8 mouse cellular contexts compared by ENCODE assay signal in the genomic region with DNA sequence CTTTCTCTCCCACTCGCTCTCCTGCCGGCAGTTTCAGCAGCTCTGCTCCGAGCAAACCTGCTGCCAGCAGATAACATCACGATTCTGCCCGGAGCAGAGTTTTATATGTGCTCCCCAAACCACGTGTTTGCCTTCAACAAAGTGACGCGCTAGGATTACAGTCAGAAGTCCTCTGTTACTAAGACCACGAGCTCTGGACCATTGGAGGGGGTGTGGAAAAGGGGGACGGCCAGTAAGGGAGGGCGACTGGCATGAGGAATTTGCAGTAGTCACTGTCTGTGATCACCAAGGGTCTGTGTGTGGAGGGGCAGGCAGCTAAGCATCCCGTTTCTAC. TPM values are rescaled to one million over a fixed set of nuclear protein-coding genes. Genes with fewer than 3 reads are reported as not detected.
DNase-seq lines count a peak whose midpoint lies in the region; ATAC-seq and TF ChIP-seq lines count a peak whose summit lies in the region.

A gene (minus strand): TSS at position 75 of the 334 bp plus-strand sequence.

- DNase-seq in layer of hippocampus, adult 2 months (ENCODE audit: low spot score in 2 of 2): peak in 1 of 2 experiments; percentile 46
- no peak for DNase-seq in layer of hippocampus, adult 11-12 months (ENCODE audit: low spot score)
- DNase-seq in brain, adult 2 months (ENCODE audit: low read depth, low spot score): peak; percentile 68
- DNase-seq in gastrocnemius, adult 8-10 months (ENCODE audit: low spot score in 2 of 2): no peak
- peak; percentile 51 for DNase-seq in lung, postnatal 0 days (ENCODE audit: low spot score)
- no peak for DNase-seq in ovary, adult 18-20 months (ENCODE audit: low spot score)

- TF ChIP-seq CTCF in layer of hippocampus, adult 2 months (conservative IDR thresholded peaks at IDR 0.05): no peak
- no peak for TF ChIP-seq CTCF in lung, postnatal 0 days (IDR thresholded peaks at IDR 0.05)
- no peak for TF ChIP-seq CTCF in small intestine, adult 2 months (IDR thresholded peaks at IDR 0.05; ENCODE audit: extremely low read depth, insufficient read length, insufficient replicate concordance, low read depth, low read length)

- peak within 1 kb of the TSS; percentile 93 for H3K4me2 ChIP-seq in intestine, embryonic 16.5 days (ENCODE audit: low read depth, low read length)
- peak within 1 kb of the TSS; percentile 87 for H3K4me2 ChIP-seq in lung, postnatal 0 days (replicated peaks; ENCODE audit: low read depth, low read length)

- 4% methylated on average over 12 of the region's 12 CpGs for WGBS in intestine, embryonic 16.5 days
- WGBS in lung, postnatal 0 days: 2% methylated on average over 12 of the region's 12 CpGs
- WGBS in small intestine, adult 2 months: 10% methylated on average over 12 of the region's 12 CpGs

- peaks cover 23% of the 10 kb centered on the region for H3K4me1 ChIP-seq in intestine, embryonic 16.5 days (ENCODE audit: control insufficient read depth, insufficient read depth, low read length)
- peaks cover 7% of the 10 kb centered on the region; the same call in 1 of the 2 replicates for H3K4me1 ChIP-seq in lung, postnatal 0 days (ENCODE audit: insufficient read depth, low read depth, low read length)
- H3K4me1 ChIP-seq in small intestine, adult 2 months (ENCODE audit: control insufficient read depth, insufficient read depth, insufficient read length, low read length): peaks cover 9% of the 10 kb centered on the region

- no peaks in the 10 kb centered on the region for H3K27me3 ChIP-seq in intestine, embryonic 16.5 days (replicated peaks; ENCODE audit: control insufficient read depth, insufficient read depth, low read length)
- no peaks in the 10 kb centered on the region for H3K27me3 ChIP-seq in lung, postnatal 0 days (replicated peaks; ENCODE audit: insufficient read depth, low read length)
- H3K27me3 ChIP-seq in small intestine, adult 2 months (ENCODE audit: control insufficient read depth, insufficient read depth, low read length): peaks cover 26% of the 10 kb centered on the region

- peak within 1 kb of the TSS; percentile 69 for H3K4me3 ChIP-seq in layer of hippocampus, adult 2 months
- peak within 1 kb of the TSS; percentile 67 for H3K4me3 ChIP-seq in intestine, embryonic 16.5 days (ENCODE audit: low read length)
- peak within 1 kb of the TSS; percentile 67 for H3K4me3 ChIP-seq in lung, postnatal 0 days (ENCODE audit: low read depth, low read length)
- H3K4me3 ChIP-seq in small intestine, adult 2 months (ENCODE audit: low read depth, low read length): peak within 1 kb of the TSS; percentile 71

- no peak for TF ChIP-seq EP300 in lung, postnatal 0 days (IDR thresholded peaks at IDR 0.05)

- TF ChIP-seq POLR2A in small intestine, adult 2 months (IDR thresholded peaks at IDR 0.05; ENCODE audit: low read depth, low read length): no peak

- no peak; the same call in 1 of the 2 replicates for ATAC-seq in intestine, embryonic 16.5 days
- ATAC-seq in lung, postnatal 0 days: peak; percentile 19

- H3K36me3 ChIP-seq in intestine, embryonic 16.5 days (ENCODE audit: control insufficient read depth, insufficient read depth, low read length): no peaks in the 10 kb centered on the region
- H3K36me3 ChIP-seq in lung, postnatal 0 days (ENCODE audit: insufficient read depth, low read length): no peaks in the 10 kb centered on the region
- no peaks in the 10 kb centered on the region for H3K36me3 ChIP-seq in small intestine, adult 2 months (ENCODE audit: control insufficient read depth, insufficient read depth, low read length)

- H3K9ac ChIP-seq in intestine, embryonic 16.5 days (ENCODE audit: low read depth, low read length): peak within 1 kb of the TSS; percentile 76
- H3K9ac ChIP-seq in lung, postnatal 0 days (replicated peaks; ENCODE audit: low read depth): peak within 1 kb of the TSS; percentile 62

- H3K9me3 ChIP-seq in intestine, embryonic 16.5 days (ENCODE audit: control insufficient read depth, low read length): no peaks in the 10 kb centered on the region
- H3K9me3 ChIP-seq in lung, postnatal 0 days (ENCODE audit: low read length): no peaks in the 10 kb centered on the region

- peak within 1 kb of the TSS; percentile 97 for H3K27ac ChIP-seq in layer of hippocampus, adult 2 months
- H3K27ac ChIP-seq in intestine, embryonic 16.5 days (ENCODE audit: low read length): peak within 1 kb of the TSS; percentile 63
- peak within 1 kb of the TSS; percentile 77 for H3K27ac ChIP-seq in lung, postnatal 0 days (ENCODE audit: low read length)
- H3K27ac ChIP-seq in small intestine, adult 2 months (ENCODE audit: insufficient read depth, low read depth, low read length): peak within 1 kb of the TSS; percentile 9; the same call in 1 of the 2 replicates

RNA-seq across cellular contexts. Expression of the gene that starts here (rescaled TPM):
- total RNA-seq in layer of hippocampus, adult 2 months (2021): 10 to 100 TPM; 27.0 to 35.4 TPM
- 10 to 100 TPM; 18.5 to 23.3 (median 22.2) TPM for total RNA-seq in gastrocnemius, adult 8-10 months (2022)
- polyA plus RNA-seq in intestine, embryonic 16.5 days (2015; fragmentation: Nextera tagmentation; extraction: Ambion mirVana): 11.0 and 12.2 TPM in 2 replicates
- polyA plus RNA-seq in lung, postnatal 0 days (2015; fragmentation: Nextera tagmentation; extraction: Ambion mirVana): 49.7 and 58.2 TPM in 2 replicates
- 0.79 TPM in 2 replicates for polyA plus RNA-seq in small intestine, adult 2 months (2012; rRNA removed)

Comparison
In these comparisons a context has a peak if more than half of its experiments do, and no peak if none do; other contexts are left out.
1. DNase-seq: peak in brain, adult 2 months (single experiment) and lung, postnatal 0 days (single experiment); none in layer of hippocampus, adult 11-12 months (single experiment), gastrocnemius, adult 8-10 months (0 of 2) and ovary, adult 18-20 months (single experiment).
2. H3K27ac ChIP-seq: peak in every context shown above with its lines; median percentile 97 in layer of hippocampus, adult 2 months; 77 in lung, postnatal 0 days; 63 in intestine, embryonic 16.5 days; 9 in small intestine, adult 2 months.
3. Peak in every context shown above with its lines, with median percentiles within 50 percentile points of each other: H3K4me3 ChIP-seq.